Mouse (Mus musculus): ENCODE measurements around the gene Carns1. TPM values are rescaled to one million over a fixed set of nuclear protein-coding genes. Genes with fewer than 3 reads are reported as not detected.
A peak's percentile ranks its signal among the peaks of the same experiment; 100 is the strongest.

The Carns1 gene
- 10 to 100 TPM; 26.0 to 26.2 TPM for total RNA-seq (2021)
- long read RNA-seq, experiment 1, partial matches to known transcripts = 0 of 5 reads
- long read RNA-seq, experiment 1, other reads (novel, unspliced or antisense) = 4 of 5 reads
- long read RNA-seq, experiment 2, partial matches to known transcripts = 2 of 12 reads
- long read RNA-seq, experiment 2, other reads (novel, unspliced or antisense) = 9 of 12 reads

DNA sequence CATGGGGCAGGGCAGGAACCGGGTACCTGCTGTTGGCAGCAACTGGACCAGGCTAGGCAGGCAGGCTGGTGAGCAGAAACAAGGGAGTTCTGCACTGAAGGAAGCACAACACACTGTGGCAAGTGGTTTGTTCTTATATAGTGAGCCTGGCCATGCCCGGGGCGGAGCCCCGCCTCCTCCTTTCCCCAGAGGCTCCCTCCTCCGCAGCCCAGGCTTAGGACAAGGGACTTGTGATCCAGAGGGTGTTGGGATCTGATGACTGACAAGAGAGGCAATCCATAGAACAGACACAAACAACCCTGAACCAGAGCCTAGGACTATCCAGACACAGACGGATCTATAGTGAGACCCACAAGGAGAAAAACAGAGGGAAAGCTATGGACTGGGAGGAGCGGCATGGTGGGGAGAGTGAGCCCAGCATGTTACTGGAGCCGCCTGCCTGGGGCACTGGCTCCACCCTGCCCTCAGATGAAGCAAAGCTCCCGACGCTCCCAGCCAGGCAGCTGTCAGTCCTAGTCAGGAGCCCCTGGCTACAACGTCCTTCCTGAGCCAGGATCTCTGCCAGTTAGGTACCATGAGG lies at the start of gene Carns1:
Carns1 (minus strand) TSS at position 112 of the 580 bp plus-strand sequence.
- intact Hi-C loops (cut with DNase I) = loop anchor here (2.0 kb wide), 1 partner anchor 13 kb away; no protein-coding TSS in a partner anchor
- peak in 1 of 2 experiments; percentile 47 for DNase-seq

DNA sequence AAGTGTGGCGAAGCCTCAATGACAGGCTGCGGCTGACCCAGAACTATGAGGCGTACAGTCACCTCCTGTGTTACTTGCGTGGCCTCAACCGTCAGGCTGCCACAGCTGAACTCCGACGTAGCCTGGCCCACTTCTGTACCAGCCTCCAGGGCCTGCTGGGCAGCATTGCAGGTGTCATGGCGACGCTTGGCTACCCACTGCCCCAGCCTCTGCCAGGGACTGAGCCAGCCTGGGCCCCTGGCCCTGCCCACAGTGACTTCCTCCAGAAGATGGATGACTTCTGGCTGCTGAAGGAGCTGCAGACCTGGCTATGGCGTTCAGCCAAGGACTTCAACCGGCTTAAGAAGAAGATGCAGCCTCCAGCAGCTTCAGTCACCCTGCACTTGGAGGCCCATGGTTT lies 46.9 kb upstream of the Carns1 start:
- intact Hi-C loops (cut with DNase I) = loop anchor here (10.0 kb wide), 1 partner anchor 207 kb away; the partner anchor contains the start of gene Ndufv1
- DNase-seq = no peak

DNA sequence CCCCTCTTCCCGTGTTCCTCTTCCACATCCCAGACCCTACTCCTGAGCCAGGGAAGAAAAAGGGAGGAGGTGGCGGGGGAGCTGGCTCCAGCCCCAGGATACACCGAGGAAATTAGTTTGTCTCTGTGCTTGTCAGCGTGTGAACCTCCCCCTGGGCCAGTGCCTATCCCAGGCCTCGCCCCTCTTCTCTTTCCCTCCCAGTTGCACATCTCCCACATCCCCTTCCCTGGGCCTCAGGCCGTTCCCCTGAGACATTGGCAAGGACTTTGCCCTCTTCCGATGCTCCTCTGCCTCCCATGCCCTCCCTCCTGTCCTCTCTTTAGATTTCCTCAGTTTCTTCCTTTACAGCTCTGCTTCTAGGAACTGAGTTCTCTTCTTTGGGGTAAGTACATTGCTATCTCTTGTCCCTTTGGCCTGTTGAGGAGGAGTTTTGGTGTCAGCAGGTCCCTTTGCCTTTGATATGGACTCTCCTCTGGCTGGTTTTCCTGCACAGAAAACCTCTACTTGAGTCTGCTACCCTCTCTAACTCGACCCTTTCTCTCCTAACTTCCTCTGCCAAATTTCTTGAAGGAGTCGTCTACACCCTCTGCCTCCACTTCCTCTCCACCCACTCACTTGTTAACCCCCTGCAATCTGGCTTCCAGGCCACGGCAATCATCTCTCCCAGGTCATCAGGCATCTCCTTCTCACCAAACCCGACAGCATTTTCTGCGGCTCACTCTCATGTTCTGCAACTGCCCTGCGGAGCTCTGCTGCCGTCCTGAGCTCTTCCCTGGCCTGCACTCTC lies 45.9 kb upstream of the Carns1 start:
- intact Hi-C loops (cut with DNase I) = loop anchor here (10.0 kb wide), 1 partner anchor 206 kb away; the partner anchor contains the start of gene Ndufv1
- no peak for DNase-seq

DNA sequence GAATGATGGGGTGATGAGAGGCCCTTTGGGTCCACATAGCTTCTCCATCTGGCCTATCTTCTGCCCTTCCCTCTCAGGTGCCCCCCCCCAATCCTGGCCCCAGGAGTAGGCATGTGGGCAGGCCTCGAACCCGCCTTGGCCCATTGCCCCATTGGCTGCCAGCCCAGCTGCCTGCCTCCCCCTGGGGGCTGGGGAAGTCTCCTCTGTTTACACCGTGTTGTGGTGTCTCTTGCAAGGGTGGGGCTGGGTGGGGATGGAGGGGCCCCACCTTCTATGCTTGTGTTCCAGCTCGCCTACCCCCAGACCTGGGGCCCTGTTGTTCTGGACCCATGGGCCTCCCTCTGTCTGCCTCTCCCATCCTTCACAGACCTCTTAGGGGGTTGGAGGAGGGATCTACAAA lies 45.1 kb upstream of the Carns1 start:
- no peak for DNase-seq
- intact Hi-C loops (cut with DNase I) = loop anchor here (10.0 kb wide), 1 partner anchor 206 kb away; the partner anchor contains the start of gene Ndufv1

DNA sequence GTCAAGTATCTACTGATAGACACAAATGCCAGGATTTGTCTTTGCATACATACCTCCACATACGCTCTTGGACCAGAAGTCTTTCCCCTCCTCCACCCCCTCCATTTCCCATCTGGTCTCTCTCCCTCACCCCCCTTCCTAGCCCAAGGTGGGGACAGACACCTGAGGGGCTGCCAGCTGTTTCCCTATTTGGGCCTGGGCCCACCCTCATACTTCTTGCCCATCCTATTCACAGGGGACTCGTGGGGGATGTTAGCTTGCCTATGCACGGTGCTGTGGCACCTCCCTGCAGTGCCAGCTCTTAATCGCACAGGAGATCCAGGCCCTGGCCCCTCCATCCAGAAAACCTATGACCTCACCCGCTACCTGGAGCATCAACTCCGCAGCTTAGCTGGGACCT lies 44.7 kb upstream of the Carns1 start:
- DNase-seq = no peak
- intact Hi-C loops (cut with DNase I) = loop anchor here (10.0 kb wide), 1 partner anchor 205 kb away; the partner anchor contains the start of gene Ndufv1

DNA sequence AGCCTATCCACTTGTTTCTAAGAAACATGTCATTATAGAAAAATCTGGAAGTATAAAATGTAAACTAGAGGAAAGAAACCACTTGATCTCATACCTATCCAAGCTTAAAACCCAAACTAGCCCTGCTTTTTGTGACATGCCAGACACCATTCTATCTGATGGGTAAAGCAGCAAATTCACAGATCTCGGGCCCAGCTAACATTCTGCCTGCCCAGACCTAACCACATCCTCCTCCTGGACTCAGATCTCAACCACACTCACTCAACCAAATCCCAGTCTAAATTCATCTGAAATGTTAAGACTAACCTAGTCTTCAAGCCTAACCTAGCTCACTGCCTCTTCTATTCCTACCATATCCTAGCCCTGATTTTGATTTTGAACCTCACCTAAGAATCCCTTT lies 43.5 kb upstream of the Carns1 start:
- intact Hi-C loops (cut with DNase I) = no loop called here
- DNase-seq = no peak

DNA sequence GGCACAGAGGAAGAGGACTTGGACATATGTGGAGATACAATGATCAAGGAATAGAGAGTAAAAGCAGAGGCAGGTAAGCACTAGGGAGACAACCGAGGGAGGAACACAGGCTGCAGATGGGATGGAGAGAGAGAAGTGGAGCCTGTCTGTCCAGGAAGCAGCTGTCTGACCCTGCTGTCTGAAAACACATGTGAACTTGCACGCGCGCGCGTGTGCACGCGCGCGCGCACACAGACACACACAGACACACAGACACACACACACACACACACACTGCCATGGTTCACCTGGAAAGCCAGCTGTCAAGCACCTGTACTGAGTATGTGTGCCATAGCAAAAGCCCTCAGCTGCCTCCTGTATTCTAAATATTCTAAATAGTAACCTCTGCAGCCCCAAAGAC lies 43.0 kb upstream of the Carns1 start:
- intact Hi-C loops (cut with DNase I) = no loop called here
- no peak for DNase-seq

DNA sequence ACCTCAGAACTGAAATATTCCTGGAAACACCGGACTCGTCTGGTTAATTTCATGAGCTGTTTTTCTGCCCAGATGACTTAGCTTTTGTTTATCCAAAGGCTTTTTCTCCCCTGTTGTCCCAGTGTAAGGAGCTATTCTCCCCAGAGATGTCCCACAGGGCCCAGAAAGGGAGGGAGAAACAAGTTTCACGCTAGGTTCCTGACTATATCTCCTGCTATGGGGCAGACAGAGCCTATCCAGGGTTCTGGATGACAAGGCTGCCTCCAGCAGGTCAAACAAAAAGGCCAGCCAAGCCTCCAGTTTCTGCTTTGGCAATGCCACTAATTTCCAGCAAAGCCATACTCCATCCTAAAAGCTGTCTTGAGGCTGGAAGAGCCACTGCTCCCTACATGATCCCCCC lies 42.6 kb upstream of the Carns1 start:
- intact Hi-C loops (cut with DNase I) = no loop called here
- DNase-seq = no peak

DNA sequence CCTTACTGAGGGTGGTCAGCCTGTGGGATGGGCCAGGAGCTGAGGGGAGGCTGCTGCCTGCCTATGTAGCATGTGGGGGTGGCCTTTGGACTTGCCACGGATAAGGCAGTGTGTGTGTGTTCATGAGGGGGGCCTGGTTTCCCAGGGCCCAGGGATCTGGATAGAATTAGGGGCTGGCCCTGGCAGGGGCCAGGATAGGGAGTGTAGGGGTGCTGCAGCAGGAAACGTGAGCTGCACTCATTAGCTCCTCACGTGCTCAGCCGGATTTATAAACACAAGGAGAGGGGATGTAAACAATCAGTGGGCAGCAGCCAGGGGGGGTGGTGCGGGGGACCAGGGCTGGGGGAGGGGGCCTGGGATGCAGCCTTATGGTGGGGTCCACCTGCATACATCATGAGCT lies 41.9 kb upstream of the Carns1 start:
- DNase-seq = no peak
- intact Hi-C loops (cut with DNase I) = no loop called here

DNA sequence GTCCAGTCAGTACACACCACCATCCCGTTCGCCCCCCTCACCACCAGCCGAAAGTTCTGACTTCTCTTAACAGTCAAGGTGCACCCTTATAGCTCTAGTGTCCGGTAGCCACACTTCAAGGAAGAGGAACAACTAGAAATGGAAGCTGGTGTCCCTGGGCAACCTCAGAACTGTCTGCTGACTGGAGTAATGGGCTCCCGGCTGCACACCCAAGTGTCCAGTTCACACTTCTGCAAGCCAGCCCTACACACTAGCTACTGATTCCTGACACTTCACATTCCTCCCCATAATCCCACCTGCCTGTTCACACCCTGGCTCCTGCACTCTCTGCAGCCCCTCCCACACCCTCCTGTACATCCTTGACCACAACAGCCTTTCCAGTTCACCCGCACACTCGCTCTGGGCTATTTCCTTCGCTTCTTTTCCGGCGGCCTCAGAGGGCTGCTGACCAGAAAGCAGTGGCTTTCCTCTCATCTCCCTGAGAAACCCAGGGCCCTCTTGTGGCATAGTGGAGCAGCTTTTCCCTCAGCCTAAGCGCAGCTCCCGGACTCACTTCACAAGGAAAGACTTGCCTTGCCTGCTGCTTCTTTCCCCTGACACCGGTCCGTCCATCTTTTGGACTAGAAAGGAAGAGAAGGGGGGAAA lies 40.9 kb upstream of the Carns1 start:
- no peak for DNase-seq
- intact Hi-C loops (cut with DNase I) = no loop called here

DNA sequence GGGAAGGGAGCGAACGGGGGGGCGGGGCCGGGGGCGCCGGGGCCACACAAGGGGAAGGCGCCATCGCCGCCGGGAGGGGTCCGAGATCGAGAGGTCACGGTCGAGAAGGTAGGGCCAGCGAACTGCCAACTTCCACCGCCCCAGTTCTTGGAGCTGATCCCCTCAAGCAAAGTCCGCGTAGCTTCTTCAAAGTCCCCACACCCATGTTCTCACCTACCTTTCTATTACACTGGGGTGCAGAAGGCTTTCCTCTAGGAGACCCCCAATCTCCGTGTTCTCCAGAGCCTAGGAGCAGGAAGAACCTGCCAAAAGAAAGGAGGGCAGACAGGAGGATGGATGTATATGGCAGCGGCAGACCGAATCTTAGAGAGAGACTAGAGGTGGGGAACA lies 40.2 kb upstream of the Carns1 start:
- DNase-seq = no peak
- intact Hi-C loops (cut with DNase I) = no loop called here

DNA sequence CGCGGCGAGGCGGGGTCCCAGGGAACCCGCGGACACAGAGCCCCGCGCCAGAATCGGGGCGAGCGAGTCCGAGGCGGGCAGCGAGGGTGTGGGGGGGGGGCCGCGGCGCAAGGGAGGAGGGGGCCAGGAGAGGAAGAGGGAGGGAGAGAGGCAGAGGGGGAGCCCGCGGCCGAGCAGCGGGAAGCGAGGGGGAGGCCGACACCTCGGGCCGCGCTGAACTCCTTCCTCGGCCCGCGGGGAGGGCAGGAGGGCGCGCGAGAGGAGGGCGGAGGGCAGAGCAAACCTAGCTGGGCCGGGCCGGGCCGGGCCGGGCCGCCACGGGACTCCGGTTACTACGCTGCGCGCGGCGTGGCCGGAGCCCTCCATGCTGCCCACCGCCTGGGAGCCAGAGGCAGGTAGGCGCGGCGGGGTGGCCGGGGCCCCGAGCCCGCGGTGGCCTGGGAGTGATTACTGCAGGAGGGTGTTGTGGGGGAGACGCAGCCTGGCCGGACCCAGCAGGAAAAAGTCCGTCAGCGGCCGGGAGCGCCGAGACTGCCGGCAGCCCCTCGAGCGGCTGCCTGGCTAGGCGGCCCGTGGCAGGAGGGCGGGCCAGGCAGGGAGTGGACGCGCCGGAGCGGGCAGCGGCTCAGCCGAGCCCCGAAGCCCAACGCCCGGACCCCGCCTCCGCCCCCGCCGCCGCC lies 39.6 kb upstream of the Carns1 start:
- DNase-seq = no peak
- intact Hi-C loops (cut with DNase I) = no loop called here

DNA sequence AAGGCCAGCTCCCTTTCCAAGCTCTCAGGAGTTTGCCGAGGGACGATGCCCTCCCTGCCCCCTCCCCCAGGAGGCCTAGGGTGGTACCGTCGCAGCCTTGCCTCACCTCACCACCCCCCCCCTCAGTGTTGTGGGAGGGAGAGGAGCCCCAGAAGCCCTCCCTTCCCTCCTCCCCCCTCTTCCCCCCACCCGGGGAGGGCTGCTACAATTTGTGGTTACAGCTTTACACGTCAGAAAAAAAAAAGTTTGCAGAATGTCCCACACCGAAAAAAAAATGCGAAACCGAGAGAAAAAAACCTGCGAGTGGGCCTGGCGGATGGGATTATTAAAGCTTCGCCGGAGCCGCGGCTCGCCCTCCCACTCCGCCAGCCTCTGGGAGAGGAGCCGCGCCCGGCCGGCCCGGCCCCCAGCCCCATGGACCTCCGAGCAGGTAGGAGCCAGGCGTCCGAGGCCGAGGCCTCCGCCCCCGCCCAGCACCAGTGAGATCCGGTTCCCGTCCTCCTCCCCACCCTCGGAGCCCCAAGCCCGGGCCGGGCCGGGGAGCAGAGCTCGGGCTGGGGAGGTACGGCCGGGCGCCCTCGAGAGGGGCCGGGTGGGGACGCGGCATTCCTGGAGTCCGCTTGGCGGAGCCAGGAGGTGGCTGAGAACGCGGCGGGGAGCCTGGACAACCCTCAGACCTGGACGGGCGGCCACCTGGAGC lies 38.9 kb upstream of the Carns1 start, which contains the start of the genes Clcf1 and AC109138.7:
Clcf1 (plus strand) TSS at position 168 of the 700 bp plus-strand sequence.
AC109138.7 (plus strand) TSS at position 287 of the 700 bp plus-strand sequence.
- peak in 1 of 2 experiments; percentile 43 for DNase-seq
- intact Hi-C loops (cut with DNase I) = no loop called here

DNA sequence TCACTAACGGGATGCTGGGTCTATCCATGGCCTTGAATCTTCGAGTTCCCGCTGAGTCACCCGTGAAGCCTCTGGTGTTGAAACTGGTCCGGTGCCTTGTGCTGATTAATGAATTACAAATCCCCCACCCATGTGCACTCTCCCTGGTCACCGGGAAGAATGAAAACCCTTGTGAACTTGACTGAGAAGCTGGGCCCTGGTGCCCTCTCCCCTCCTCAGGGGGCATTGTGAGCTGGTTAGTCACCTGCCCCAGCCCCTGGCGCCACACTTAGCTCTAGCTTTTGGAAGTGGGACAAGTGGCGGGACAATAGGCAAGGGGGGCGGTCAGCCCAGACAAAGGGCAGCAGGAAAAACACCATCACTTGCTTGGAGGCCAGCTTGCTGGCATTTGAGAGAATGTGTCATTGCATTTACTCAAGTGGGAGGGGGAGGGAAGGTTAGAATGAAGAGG lies 38.3 kb upstream of the Carns1 start:
- intact Hi-C loops (cut with DNase I) = no loop called here
- DNase-seq = no peak

DNA sequence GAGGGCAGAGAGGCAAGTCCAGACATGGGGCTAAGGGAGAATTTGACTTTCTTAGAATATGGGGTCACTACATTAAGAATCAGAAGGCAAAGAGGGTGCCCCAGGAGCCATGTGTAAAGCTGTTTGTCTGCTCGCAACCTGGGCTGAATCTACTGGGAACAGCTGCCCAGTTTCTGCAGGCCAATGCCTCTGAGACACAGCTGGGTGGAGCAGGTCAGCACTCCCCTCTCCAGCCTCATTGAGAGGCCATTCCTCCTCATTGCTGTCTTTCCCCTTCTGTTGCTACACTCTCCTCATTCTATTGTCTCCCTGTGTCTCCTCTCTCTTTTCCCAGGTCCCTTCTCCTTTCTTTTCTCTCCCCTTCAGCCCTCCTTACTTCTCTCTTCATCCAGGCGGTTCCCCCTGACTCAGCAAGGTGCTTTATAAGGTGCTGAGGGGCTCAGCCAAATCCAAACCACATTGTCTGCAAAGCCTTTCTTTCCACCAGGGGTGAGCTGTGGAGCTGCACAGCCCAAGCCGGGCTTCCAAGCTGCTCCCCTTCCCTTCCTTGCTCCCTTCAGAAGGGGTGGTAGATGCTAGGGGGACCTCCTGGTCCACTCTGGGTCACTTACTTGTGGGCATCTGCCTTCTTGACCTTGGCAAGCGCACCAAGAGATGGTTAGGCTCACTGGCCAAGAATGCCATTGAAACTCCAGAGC lies 36.8 kb upstream of the Carns1 start:
- DNase-seq = no peak
- intact Hi-C loops (cut with DNase I) = no loop called here

DNA sequence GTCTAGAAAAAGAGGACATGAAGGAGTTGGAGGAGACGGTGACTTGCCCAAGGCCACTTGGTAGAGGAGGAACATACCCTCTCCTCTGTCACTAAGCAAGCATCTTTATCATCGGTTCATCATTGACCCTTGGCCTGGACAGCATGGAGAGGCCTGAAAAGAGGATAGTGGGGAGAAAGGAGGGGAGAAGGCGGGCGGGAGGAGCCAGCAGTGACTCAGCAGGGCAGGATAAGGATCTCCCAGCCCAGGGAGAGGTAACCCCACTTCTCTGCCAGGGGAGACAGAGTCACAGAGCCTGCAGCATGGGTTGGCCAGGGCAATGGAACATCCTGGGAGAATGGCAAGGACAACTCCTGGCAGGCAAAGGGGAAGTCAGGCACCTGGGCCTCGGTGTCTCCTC lies 33.3 kb upstream of the Carns1 start:
- DNase-seq = no peak
- intact Hi-C loops (cut with DNase I) = loop anchor here (5.0 kb wide), 1 partner anchor 99 kb away; the partner anchor contains the start of gene Grk2

DNA sequence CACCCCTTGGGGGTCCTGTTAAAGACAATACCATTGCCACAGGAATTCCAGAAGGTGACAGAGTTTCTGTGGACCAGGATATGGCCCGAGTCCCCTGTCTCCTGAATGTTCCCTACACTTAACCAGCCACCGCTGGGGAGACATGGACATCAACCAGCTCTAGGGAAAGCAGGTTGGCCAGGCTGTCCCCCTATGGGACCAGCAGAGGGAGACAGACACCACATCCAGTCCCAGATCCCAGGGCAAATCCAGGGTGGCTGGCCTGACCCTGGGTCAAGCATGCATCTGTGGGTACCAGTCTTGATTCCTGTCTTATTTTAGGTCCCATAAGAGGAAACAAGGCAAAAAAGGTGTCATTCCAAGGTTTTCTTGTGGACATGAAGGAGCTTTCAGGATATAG lies 31.7 kb upstream of the Carns1 start:
- DNase-seq = peak; percentile 52 to 65
- intact Hi-C loops (cut with DNase I) = loop anchor here (1.0 to 5.0 kb wide), 2 partner anchors 21 to 100 kb away; partner anchors contain the start of gene Grk2

DNA sequence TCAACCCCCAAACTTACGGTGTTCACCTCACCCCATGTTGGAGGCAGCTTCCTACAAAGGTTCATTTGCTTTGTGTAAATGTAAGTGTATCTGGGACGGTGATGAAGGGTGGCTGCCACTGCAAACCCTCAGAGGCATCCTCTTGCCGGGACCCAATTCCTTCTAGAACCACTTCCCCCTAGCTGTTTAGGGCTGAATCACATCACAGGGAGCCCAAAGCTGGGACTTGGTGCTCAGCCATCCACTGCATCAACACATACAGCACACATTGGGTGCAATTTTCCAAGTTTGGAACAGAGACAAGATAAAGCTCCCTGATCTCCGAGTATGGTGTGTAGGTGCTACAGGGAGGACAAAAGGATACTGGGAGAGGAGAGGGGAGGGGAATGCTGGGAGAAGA lies 29.6 kb upstream of the Carns1 start:
- no peak for DNase-seq
- intact Hi-C loops (cut with DNase I) = loop anchor here (5.0 kb wide), 1 partner anchor 102 kb away; the partner anchor contains the start of gene Grk2

All from gastrocnemius, postnatal 36 days (tissue).